Mouse (Mus musculus) liver, embryonic 18 days (tissue): ENCODE data around the gene Dnajc10. TPM values are rescaled to one million over a fixed set of nuclear protein-coding genes. Genes with fewer than 3 reads are reported as not detected.

ENCODE experiments used
- polyA plus RNA-seq: library from polyadenylated mRNA; depleted of rRNA; stranded (reverse); fragments of >200 nt; gene quantifications from 2 replicates; pipeline ENCODE4 v1.2.3, GENCODE M21; 2012; rRNA removed

The Dnajc10 gene
- 10.3 and 11.4 TPM in 2 replicates for polyA plus RNA-seq

DNA sequence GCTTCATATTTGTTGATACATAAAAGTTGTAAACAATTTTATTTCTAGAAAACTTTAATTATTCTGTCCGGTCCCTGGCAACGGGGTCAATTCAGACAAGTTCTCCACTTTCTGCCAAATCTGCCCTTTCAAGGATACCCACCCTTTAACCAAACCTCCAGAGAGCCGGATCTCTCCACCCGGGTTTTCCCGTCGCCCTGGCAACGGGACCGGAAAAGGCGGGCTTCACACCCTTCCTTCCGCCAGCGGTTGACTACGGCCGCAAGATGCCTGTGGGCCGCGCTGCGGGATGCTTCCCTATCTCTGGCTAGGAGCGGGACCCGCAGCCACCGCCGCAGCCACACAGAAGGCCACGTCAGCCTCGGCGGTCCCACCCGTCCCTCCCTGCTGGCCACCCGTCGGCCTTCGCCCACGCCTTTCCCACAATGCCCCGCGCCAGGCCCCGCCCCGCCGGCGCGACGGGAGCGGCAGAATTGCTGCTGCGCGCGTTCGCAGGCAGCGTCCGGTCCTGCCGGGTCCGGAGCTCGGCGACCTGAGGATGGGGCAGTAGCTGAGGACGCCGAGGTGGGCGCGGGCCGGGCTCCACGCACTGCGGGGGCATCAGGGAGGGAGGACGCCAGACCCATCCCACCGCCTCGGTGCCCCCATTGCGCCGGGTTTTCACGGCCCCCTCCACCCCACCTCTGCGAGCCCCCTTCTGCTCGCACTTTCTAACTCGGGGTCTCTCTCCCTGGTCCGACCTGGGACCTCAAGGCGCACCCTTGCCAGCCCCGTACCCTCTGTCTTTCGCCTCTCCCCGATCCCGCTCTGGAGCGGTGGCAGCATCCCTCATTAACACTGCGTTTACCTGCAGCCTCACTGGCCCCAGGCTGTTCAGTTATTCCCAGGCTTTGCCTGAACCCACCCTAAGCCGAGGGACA, at the start of gene Dnajc10:
TSS of gene Dnajc10 (plus strand) at position 225 of the 920 bp plus-strand sequence.

DNA sequence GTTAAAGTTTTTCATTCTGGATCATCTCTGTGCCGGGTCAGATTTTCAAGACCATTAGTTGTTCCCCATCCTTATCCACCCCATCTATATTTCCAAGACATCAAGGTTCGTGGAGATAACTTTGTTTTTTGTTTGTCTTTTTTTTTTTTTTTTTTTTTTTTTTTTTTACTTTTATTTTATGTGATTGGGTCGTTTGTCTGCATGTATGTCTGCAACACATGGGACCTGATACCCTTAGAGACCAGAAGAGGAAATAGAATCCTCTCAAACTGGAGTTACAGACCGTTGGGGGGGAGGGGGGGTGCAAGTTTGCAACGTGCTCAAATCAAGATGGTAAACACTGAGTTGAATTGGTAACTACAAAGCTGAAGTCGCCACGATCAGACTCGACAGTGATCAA, 23.1 kb upstream of the Dnajc10 start, which contains the start of gene Prdx6b:
TSS of gene Prdx6b (plus strand) at position 301 of the 400 bp plus-strand sequence.

Other genes starting within 250 kb of the Dnajc10 start
- 1.4 and 1.7 TPM in 2 replicates for gene Pde1a, start 186.0 kb upstream of the Dnajc10 start, polyA plus RNA-seq
- gene Prdx6b, start 23.0 kb upstream of the Dnajc10 start, polyA plus RNA-seq = not detected in 2 replicates
- 0.44 and 0.45 TPM in 2 replicates for gene Frzb, start 132.2 kb downstream of the Dnajc10 start, polyA plus RNA-seq